Mouse (Mus musculus) thymus, adult 2 months (tissue): ENCODE results near the gene Rock2.

Experiments
- CTCF ChIP-seq: fragments of 200-500 bp; IDR thresholded peaks from 2 replicates; pipeline ENCODE4 v1.5.1; 2012; ENCODE audit warnings: mild to moderate bottlenecking, control low read depth, low read length, moderate library complexity, borderline replicate concordance; ENCODE audit not compliant: control insufficient read depth, poor library complexity, insufficient read depth; ENCODE audit errors: extremely low read depth
- POLR2A ChIP-seq: fragments of 200-500 bp; IDR thresholded peaks from 2 replicates; pipeline ENCODE4 v1.6.1; 2012; ENCODE audit warnings: mild to moderate bottlenecking, low read length, control low read depth, moderate library complexity; ENCODE audit not compliant: control insufficient read depth, poor library complexity, insufficient read depth; ENCODE audit errors: extremely low read depth

DNA sequence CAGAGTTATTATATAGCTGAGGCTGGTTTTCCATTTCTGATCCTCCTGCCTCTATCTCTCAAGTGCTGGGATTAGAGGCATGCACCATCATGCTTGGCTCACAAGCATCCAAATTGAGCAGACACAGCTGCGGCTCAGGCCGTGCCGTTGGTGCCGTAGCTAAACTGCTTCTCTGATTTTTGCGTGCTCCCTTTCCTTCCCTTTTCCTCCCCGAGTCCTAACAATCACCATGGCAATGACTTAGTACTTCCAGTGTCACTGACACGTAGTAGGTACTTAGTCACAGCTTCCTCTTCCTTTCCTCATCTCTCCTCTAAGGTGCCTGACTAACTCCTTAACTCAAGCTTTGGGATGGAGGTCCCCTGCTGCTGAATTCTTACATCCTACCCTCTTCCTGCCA, 19.0 kb upstream of the Rock2 start:
- TF ChIP-seq CTCF (no peak), POLR2A (no peak)
